Mouse (Mus musculus): ENCODE data around the gene Rbfox1.

DNA sequence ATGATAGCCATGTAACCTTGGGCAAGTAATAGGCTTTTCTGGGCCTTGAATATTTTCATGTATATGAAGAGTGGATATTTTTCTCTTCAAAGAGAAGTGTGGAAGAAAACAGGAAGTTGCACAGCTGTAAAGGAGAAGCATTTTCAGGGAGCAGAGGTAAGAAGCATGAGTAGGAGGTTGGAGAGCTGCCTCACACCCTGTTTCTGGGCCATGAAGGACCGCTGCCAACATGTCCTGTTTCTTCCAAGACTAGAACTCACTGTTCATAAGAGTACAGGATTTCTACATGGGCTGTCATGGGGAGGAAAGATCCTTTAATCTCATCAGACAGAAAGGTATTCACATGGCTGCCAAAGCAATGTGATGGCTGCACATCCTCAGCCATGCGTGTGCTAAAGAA, 1098.8 kb downstream of the Rbfox1 start:
- no peak for TF ChIP-seq GATA1 (IDR thresholded peaks at IDR 0.05; ENCODE audit: borderline replicate concordance, low read length)
- no peak for TF ChIP-seq FLI1 (IDR thresholded peaks at IDR 0.05; ENCODE audit: low read length)

Data from megakaryocyte, embryonic 14.5 days (primary cell).